Mouse (Mus musculus): ENCODE results near the gene Tspyl3.
"Not testable (repeated sequence)": the region's sequence is repeated elsewhere in the genome, so short reads cannot be mapped to it uniquely, and the experiment has no call there.

Gene Tspyl3

DNA sequence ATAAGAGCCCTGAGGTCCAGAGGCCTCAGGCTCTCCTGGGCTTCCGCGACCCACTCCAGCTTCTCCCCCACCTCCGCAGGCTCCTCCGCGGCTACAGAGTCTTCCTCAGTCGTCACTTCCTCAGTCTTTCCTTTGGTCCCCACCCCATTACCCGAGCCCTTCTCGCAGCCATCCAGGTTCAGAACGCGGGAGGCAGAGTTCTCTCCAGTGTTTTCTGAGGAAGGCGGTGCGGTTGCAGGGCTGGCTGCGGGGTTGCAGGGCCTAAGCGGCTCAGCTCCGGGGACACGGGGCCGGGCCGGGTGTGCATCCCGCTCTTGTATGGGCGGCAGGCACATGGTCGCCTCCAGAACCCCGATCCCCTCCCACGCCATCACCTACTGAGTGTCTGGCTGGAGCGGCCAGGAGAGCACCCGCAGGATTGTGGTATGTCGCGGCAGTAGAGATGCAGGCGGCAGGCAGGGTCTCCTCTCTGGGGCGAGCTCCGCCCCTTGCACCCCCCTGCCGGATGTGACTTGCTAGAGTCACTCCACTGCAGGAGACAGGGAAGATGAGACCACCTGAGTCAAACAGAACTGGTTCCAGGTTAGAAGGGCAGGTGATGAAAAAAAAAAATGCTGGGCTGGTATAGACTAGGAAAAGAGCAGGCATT is at the start of gene Tspyl3:
Gene Tspyl3 (minus strand): TSS at position 496 of the 649 bp plus-strand sequence.
- DNase-seq (ENCODE audit: low read depth, low spot score), result peak; percentile 39

- DNase-seq (ENCODE audit: low read depth, low spot score), result no peak
Measured at GRCm38 (mm10) chr2:153274919-153275247, 49.6 kb upstream of the Tspyl3 start.

GRCm38 (mm10) chr2:153274200-153274918 is 49.1 kb upstream of the Tspyl3 start:
- not testable (repeated sequence) for DNase-seq (ENCODE audit: low read depth, low spot score)

DNA sequence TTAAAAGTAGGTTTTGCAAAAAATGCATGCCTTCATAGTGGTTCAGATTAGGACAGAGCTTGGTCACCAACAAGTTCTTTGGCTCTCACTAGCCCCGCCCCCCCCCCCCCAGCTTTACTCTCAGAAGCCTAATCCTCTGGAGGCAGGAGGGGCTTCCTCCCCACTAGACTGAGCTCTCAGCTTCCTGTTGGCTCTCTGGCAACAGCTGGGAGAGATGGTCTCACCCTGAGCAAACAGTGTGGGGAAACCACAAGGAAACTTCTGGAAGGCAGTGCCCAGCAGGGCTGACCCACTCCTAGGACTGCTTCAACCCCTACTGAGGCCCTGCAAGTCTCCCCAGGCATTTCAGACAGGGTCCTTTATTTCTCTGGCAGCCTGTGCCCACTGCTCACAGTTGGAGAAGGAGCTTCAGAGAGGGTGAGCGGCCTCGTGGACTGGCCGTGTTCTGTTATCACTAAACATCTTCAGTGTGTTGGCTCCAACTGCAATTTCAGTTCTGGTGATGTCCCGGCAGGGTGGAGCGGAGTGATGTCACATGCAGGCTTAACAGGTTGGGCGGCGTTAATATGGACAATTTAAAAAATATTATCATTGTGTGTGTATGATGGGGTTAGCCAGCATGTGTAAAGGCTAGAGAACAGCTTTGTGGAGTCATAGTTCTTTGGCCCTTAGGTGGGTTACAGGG is 45.1 kb upstream of the Tspyl3 start:
- DNase-seq (ENCODE audit: low read depth, low spot score), result not testable (repeated sequence)

DNA sequence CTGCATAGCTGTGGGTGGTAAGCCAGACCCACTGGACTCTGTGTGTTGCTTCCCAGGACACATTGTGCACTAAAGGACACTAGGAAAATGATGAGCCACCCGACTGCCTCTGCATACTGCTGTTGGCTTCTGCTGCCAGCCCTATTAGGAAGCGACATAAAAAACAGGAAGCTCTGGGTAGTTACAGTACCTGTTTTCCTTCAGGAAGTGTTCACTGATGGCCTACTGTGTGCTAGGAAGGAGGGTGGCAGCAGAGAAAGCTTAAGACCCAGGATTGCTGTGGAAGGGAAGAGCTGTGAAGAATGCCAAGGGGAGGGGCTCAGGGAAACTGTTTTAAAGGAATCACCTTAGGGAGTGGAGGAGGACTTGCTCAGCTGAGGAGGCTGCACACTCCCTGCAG is 42.1 kb upstream of the Tspyl3 start:
- DNase-seq (ENCODE audit: low read depth, low spot score), result no peak

DNA sequence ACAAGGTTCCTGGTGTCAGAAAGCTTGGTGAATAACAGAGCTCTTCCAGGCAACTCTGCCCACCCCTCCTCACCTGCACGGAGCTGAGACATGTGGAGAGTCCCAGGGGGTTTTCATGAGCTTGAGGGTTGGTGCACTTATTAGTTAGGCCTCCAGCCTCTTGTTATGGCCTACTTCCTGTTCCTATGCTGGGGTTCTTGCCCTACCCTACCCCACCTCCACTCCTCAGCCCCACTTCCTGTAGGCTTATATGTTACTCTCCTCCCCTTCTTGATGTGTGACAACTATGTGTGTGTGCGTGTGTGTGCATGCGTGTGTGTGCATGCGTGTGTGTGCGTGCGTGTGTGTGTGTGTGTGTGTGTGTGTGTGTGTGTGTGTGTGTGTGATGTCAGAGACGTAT is 37.8 kb upstream of the Tspyl3 start:
- DNase-seq (ENCODE audit: low read depth, low spot score), result no peak

DNA sequence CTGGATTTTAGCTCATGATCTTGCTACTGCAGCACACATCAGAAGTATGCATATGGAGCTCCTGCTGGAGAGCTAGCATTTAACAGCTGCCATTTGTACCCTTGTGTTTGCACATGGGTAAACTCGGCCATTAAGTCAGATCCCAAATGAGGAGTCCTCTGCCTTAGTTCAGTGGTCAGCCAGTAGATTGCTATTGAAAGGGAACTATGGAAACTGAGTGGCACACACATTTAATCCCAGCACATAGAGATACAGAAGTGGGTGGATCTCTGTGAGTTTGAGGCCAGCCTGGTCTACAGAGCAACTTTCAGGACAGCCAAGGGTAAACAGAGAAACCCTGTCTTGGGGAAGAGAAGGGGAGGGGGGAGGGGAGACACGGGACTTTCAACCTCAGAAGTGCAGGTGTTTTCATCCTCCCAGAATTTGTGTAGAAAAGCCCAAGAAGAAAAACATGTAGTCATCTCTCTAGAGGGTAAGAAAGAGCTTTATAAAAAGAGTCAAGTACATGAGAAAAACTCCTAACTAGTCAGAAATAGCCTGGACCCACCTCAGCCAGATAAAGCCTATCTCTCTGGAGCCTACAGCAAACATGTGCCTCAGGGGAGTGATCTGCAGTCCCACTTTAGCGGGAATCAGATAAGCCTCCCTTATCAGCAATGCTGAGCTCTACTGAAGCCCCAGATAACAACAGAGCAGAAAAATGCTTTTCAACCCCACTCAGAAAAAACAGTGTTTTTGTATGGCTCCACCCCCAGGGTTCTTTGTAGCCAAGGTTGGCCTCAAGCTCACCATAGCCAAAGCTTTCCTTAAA is 34.8 kb upstream of the Tspyl3 start:
- DNase-seq (ENCODE audit: low read depth, low spot score), result no peak

- no peak for DNase-seq (ENCODE audit: low read depth, low spot score)
Measured at GRCm38 (mm10) chr2:153259030-153259863, 34.0 kb upstream of the Tspyl3 start.

GRCm38 (mm10) chr2:153256604-153257003 is 31.4 kb upstream of the Tspyl3 start:
- no peak for DNase-seq (ENCODE audit: low read depth, low spot score)

- no peak for DNase-seq (ENCODE audit: low read depth, low spot score)
Measured at GRCm38 (mm10) chr2:153249751-153250150, 24.5 kb upstream of the Tspyl3 start.

- no peak for DNase-seq (ENCODE audit: low read depth, low spot score)
Measured at GRCm38 (mm10) chr2:153242156-153242555, 16.9 kb upstream of the Tspyl3 start.

DNA sequence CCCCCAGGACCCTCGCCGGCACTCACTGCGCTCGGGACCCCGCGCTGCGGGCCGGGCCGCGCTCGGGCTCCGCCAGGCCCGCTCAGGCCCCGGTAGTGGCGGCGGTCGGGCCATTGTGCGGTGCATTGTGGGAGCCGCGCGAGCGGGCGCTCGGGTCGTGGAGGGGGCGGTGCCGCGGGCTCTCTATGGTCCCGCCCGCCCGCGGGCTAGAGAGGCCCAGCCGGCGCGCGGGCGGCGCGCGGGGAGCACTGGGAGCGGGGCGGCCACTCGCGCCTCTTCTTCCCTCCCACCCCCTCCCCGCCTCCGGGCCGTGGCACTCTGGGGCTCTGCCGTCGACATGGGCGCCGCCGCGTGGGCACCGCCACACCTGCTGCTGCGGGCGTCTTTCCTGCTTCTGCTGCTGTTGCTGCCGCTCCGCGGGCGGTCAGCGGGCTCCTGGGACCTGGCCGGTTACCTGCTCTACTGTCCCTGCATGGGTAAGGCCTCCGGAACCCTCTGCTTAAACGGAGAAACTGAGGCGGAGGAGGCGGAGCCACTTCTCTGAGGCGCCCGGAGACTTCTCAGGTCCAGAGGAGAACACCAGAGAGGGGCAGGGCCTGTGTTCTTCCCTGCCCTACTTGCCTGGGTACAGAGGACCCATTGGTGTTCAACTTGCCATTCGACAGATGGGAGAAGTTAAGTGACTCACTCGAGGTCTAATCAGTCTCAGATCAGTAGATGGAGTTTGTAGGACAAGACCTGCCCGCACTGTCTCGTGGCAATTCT is 16.2 kb upstream of the Tspyl3 start, which contains the start of the genes Plagl2 and Pofut1:
Gene Plagl2 (minus strand): TSS at position 177 of the 765 bp plus-strand sequence.
Gene Pofut1 (plus strand): TSS at position 284 of the 765 bp plus-strand sequence.
- peak; percentile 82 for DNase-seq (ENCODE audit: low read depth, low spot score)

- DNase-seq (ENCODE audit: low read depth, low spot score), result no peak
Measured at GRCm38 (mm10) chr2:153240701-153241235, 15.5 kb upstream of the Tspyl3 start.

DNA sequence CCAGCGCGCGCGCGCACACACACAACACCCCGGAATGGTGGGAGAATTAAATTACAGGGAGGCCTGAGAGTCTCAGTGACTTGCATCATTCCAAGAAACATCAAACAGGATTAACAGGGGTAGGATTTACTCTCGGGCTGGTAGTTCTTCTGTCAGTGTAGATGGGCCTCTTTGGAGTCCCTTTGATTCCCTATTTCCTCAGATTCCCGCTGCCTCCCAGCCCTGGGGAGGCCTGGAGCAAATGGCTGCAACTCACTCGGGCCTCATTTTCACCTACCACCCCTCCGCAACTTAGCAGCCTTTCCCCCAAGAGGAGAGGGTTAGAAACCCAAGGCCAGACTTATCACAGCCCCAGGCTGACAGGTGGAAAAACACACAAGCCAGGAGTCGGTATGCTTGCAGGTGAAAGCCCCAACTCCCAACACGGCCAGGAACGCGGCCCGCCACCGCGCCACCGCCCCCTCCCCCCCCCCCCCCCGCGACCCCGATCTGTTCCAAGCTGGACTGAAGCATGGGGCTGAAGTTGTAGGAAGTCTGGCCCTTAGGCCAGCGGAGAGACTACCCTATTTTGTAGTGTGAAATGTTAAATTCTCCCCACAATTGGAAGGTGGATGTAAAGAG is 14.7 kb upstream of the Tspyl3 start:
- DNase-seq (ENCODE audit: low read depth, low spot score), result no peak

- DNase-seq (ENCODE audit: low read depth, low spot score), result no peak
Measured at GRCm38 (mm10) chr2:153239021-153239859, 14.0 kb upstream of the Tspyl3 start.

- no peak for DNase-seq (ENCODE audit: low read depth, low spot score)
Measured at GRCm38 (mm10) chr2:153238406-153238805, 13.2 kb upstream of the Tspyl3 start.

DNA sequence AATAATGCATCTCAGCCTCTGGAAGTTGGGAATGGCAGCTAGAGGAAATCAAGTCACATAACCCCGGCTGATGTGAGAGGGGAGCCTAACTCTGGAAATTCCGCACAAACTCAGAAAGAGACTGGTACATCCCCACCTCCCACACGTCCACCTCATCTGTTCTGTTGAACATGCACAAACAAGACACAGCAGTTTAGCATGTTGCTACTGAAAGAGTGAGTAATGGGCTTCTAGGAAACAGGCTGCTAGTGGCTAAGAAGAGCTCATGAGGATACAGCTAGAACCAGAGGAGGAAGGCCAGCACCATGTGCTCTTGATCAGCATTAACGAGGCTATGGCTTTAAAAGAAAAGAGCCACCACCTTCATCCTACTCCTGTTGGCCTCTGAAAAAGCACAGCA is 12.7 kb upstream of the Tspyl3 start:
- no peak for DNase-seq (ENCODE audit: low read depth, low spot score)

DNA sequence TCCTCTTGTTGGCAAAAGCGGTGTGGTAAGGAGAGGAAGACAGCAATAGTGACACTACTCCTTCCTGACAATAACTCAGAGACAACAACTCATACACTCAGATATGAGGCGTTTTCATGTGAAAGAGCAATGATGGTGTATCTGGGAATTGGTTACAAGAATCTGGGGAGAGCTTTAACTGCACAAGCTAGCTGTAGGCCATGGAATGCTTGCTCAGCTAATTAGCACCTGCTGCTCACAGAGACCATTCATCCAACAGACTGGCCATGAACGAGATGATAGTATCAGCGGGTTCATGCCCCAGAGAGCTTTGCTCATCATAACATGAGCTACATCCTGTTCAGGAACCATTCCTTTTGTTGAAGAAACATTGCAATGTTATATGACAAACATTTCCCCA is 12.0 kb upstream of the Tspyl3 start:
- DNase-seq (ENCODE audit: low read depth, low spot score), result no peak

Data from telencephalon, adult 2 months (tissue).